In the genomic region with DNA sequence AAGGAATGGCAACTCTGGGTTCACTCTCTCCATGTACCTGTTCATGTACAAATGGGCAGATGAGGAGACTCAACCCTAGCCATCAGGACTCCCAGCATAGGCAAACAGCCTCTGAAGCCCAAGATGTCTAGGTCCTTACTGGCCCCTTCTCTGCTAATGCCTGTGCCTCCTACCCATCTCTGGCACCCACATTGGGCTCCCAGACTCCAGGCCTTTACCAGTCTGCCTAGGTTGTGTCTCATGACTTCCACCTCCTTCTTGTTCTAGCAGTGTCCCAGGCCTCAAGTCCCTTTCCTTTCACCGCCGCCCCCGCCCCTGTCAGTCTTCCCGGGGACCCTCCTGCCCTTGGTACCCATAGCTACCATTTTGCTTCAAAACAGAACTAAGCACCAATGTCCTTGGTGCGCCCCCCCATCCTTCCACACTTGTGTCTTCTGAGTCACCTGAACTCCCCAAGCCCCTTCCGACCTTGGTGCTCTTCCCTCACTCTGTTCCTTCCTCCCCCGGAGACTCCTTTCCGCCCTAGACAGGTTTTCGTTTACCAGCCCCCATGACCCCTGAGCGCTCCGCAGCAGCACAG, we compare ENCODE assay signal across 8 mouse cellular contexts. TPM values are rescaled to one million over a fixed set of nuclear protein-coding genes. Genes with fewer than 3 reads are reported as not detected.
DNase-seq lines count a peak whose midpoint lies in the region; ATAC-seq lines count a peak whose summit lies in the region.

No protein-coding gene starts in this region.

- H3K4me2 ChIP-seq in neural tube, embryonic 11.5 days (ENCODE audit: low read depth) = peak overlapping the region; percentile 69
- peak overlapping the region; percentile 66 for H3K4me2 ChIP-seq in hindbrain, embryonic 16.5 days (ENCODE audit: low read length)

- intact Hi-C loops in left cerebral cortex, postnatal 4 days (cut with DNase I) = no loop called here

- peak overlapping the region; percentile 67 for H3K9ac ChIP-seq in neural tube, embryonic 11.5 days (ENCODE audit: low read length)
- peak overlapping the region; percentile 73 for H3K9ac ChIP-seq in hindbrain, embryonic 16.5 days (ENCODE audit: low read depth, low read length)

- H3K9me3 ChIP-seq in neural tube, embryonic 11.5 days (ENCODE audit: control insufficient read depth, low read length) = no peaks in the 10 kb centered on the region
- no peaks in the 10 kb centered on the region for H3K9me3 ChIP-seq in hindbrain, embryonic 16.5 days (ENCODE audit: control insufficient read depth, low read length)

- H3K4me3 ChIP-seq in neural tube, embryonic 11.5 days (ENCODE audit: low read depth, low read length) = peak overlapping the region; percentile 67
- H3K4me3 ChIP-seq in hindbrain, embryonic 16.5 days (ENCODE audit: low read length) = peak overlapping the region; percentile 74

- 30% methylated on average over 11 of the region's 11 CpGs for WGBS in neural tube, embryonic 11.5 days
- WGBS in hindbrain, embryonic 16.5 days = 28% methylated on average over 11 of the region's 11 CpGs

- no peaks in the 10 kb centered on the region for H3K36me3 ChIP-seq in neural tube, embryonic 11.5 days (ENCODE audit: control insufficient read depth, insufficient read depth, low read length)
- H3K36me3 ChIP-seq in hindbrain, embryonic 16.5 days (ENCODE audit: control insufficient read depth, insufficient read depth, low read length) = no peaks in the 10 kb centered on the region

- H3K4me1 ChIP-seq in neural tube, embryonic 11.5 days (ENCODE audit: control insufficient read depth, insufficient read depth, low read length) = no peaks in the 10 kb centered on the region
- peaks cover 17% of the 10 kb centered on the region for H3K4me1 ChIP-seq in hindbrain, embryonic 16.5 days (ENCODE audit: control insufficient read depth, insufficient read depth, low read depth, low read length)

- peaks cover 4% of the 10 kb centered on the region; the same call in 1 of the 2 replicates for H3K27me3 ChIP-seq in neural tube, embryonic 11.5 days (ENCODE audit: control insufficient read depth, insufficient read depth, low read length)
- no peaks in the 10 kb centered on the region for H3K27me3 ChIP-seq in hindbrain, embryonic 16.5 days (replicated peaks; ENCODE audit: control insufficient read depth, insufficient read depth, low read length)

- H3K27ac ChIP-seq in neural tube, embryonic 11.5 days (ENCODE audit: low read depth, low read length) = no peak overlapping the region
- H3K27ac ChIP-seq in hindbrain, embryonic 16.5 days (ENCODE audit: low read depth, low read length) = peak overlapping the region; percentile 61

- DNase-seq in adrenal gland, postnatal 36 days = peak; percentile 5 to 30
- DNase-seq in adrenal gland, adult (ENCODE audit: inconsistent age in 2 of 2, low spot score in 1 of 2) = no peak
- no peak for DNase-seq in neural tube, embryonic 11.5 days (ENCODE audit: low spot score)
- no peak for DNase-seq in neural tube, embryonic 10.5 days (ENCODE audit: extremely low spot score, low spot score)
- DNase-seq in naive thymus-derived CD4-positive, alpha-beta T cell, adult 2 months (ENCODE audit: low read depth) = peak; percentile 14
- no peak for DNase-seq in spleen, postnatal 4 days (ENCODE audit: low spot score in 2 of 2)
- DNase-seq in left cerebral cortex, postnatal 4 days = no peak

- ATAC-seq in neural tube, embryonic 11.5 days (ENCODE audit: insufficient read depth, low FRiP score, low TSS enrichment) = 0 out of 2 replicates have a peak, but pooled peaks have one; percentile 9
- ATAC-seq in hindbrain, embryonic 16.5 days = no peak

RNA-seq across cellular contexts. Expression of a gene that starts 0.7 kb away (rescaled TPM):
- total RNA-seq in adrenal gland, postnatal 36 days (2021) = 10 to 100 TPM; 22.1 to 26.5 TPM
- polyA plus RNA-seq in neural tube, embryonic 11.5 days (2014; fragmentation: Nextera tagmentation; extraction: Ambion mirVana) = 2.8 TPM in 2 replicates
- polyA plus RNA-seq in hindbrain, embryonic 16.5 days (2015; fragmentation: Nextera tagmentation; extraction: Ambion mirVana) = 14.0 and 15.1 TPM in 2 replicates
- total RNA-seq in left cerebral cortex, postnatal 4 days (2021) = 10 to 100 TPM; 21.7 to 22.2 TPM

RNA-seq across cellular contexts. Expression of a gene that starts 29.1 kb away (rescaled TPM):
- total RNA-seq in adrenal gland, postnatal 36 days (2021) = 10 to 100 TPM; 30.7 to 40.9 TPM
- 62.6 and 63.6 TPM in 2 replicates for polyA plus RNA-seq in neural tube, embryonic 11.5 days (2014; fragmentation: Nextera tagmentation; extraction: Ambion mirVana)
- 39.8 and 50.9 TPM in 2 replicates for polyA plus RNA-seq in hindbrain, embryonic 16.5 days (2015; fragmentation: Nextera tagmentation; extraction: Ambion mirVana)
- 10 to 100 TPM; 48.3 to 55.2 TPM for total RNA-seq in left cerebral cortex, postnatal 4 days (2021)

RNA-seq across cellular contexts. Expression of a gene that starts 34.3 kb away (rescaled TPM):
- total RNA-seq in adrenal gland, postnatal 36 days (2021) = 10 to 100 TPM; 11.0 to 13.9 TPM
- polyA plus RNA-seq in neural tube, embryonic 11.5 days (2014; fragmentation: Nextera tagmentation; extraction: Ambion mirVana) = 15.8 and 16.0 TPM in 2 replicates
- 13.4 and 15.9 TPM in 2 replicates for polyA plus RNA-seq in hindbrain, embryonic 16.5 days (2015; fragmentation: Nextera tagmentation; extraction: Ambion mirVana)
- 10 to 100 TPM; 10.2 to 14.4 TPM for total RNA-seq in left cerebral cortex, postnatal 4 days (2021)

Comparison
In these comparisons a context has a peak if more than half of its experiments do, and no peak if none do; other contexts are left out.
1. DNase-seq: peak in adrenal gland, postnatal 36 days (2 of 2) and naive thymus-derived CD4-positive, alpha-beta T cell, adult 2 months (single experiment); none in adrenal gland, adult (0 of 2), neural tube, embryonic 11.5 days (single experiment), neural tube, embryonic 10.5 days (single experiment), spleen, postnatal 4 days (0 of 2) and left cerebral cortex, postnatal 4 days (single experiment).